Mouse (Mus musculus) c-Kit-positive CD71-negative TER-119-negative erythroid progenitor cells, embryonic 14.5 days (primary cell): ENCODE results near the gene Ubp1.

ENCODE experiments used
- DNase-seq: peaks from one replicate; pipeline ENCODE4 v3.0.0-alpha.2; 2013; ENCODE audit warnings: low read depth

Gene Ubp1

GRCm38 (mm10) chr9:113969399-113969798, 38.7 kb downstream of the Ubp1 start:
- no peak for DNase-seq

GRCm38 (mm10) chr9:113970041-113970440, 39.3 kb downstream of the Ubp1 start:
- no peak for DNase-seq

GRCm38 (mm10) chr9:113971615-113972014, 40.9 kb downstream of the Ubp1 start:
- no peak for DNase-seq

GRCm38 (mm10) chr9:113973857-113974256, 43.1 kb downstream of the Ubp1 start:
- DNase-seq: no peak

- no peak for DNase-seq
Measured at GRCm38 (mm10) chr9:113974945-113975344, 44.2 kb downstream of the Ubp1 start.

- no peak for DNase-seq
Measured at GRCm38 (mm10) chr9:113975442-113975841, 44.7 kb downstream of the Ubp1 start.

- no peak for DNase-seq
Measured at GRCm38 (mm10) chr9:113976264-113976663, 45.5 kb downstream of the Ubp1 start.

GRCm38 (mm10) chr9:113977225-113977840, 46.6 kb downstream of the Ubp1 start:
- DNase-seq: no peak

- DNase-seq: no peak
Measured at GRCm38 (mm10) chr9:113978656-113979055, 47.9 kb downstream of the Ubp1 start.

- DNase-seq: no peak
Measured at GRCm38 (mm10) chr9:113979356-113979755, 48.6 kb downstream of the Ubp1 start.

GRCm38 (mm10) chr9:113981099-113981880, 50.6 kb downstream of the Ubp1 start:
- no peak for DNase-seq

GRCm38 (mm10) chr9:113982451-113982850, 51.7 kb downstream of the Ubp1 start:
- no peak for DNase-seq

- DNase-seq: no peak
Measured at GRCm38 (mm10) chr9:113982883-113983670, 52.3 kb downstream of the Ubp1 start.

GRCm38 (mm10) chr9:113984946-113985620, 54.3 kb downstream of the Ubp1 start:
- DNase-seq: no peak

GRCm38 (mm10) chr9:113990547-113991248, 60.0 kb downstream of the Ubp1 start:
- DNase-seq: peak; percentile 77

GRCm38 (mm10) chr9:113992810-113993209, 62.1 kb downstream of the Ubp1 start:
- DNase-seq: no peak

GRCm38 (mm10) chr9:113998311-113998710, 67.6 kb downstream of the Ubp1 start:
- no peak for DNase-seq

GRCm38 (mm10) chr9:114006801-114007200, 76.1 kb downstream of the Ubp1 start:
- DNase-seq: no peak

GRCm38 (mm10) chr9:114007850-114008350, 77.2 kb downstream of the Ubp1 start:
- DNase-seq: no peak

- DNase-seq: no peak
Measured at GRCm38 (mm10) chr9:114009526-114009925, 78.8 kb downstream of the Ubp1 start.

GRCm38 (mm10) chr9:114011203-114011602, 80.5 kb downstream of the Ubp1 start:
- no peak for DNase-seq
